Comparison of ENCODE assay signal across 8 mouse cellular contexts in genomic region chr1:38969116-38969515, GRCm38 (mm10).
"Had no signal": no experiment of that assay in that cellular context is flagged by ENCODE, and none has a peak within 500 bp of the region (broad histone marks: within the 10 kb centered on the region; RNA-seq: fewer than 3 reads in every experiment).

No protein-coding gene starts in this region.

- DNase-seq: kidney, postnatal 14 days; kidney, postnatal 4 days; left cerebral cortex, postnatal 4 days; lung, adult 18-20 months; lung, postnatal 10 days; lung, postnatal 36 days; thymus, adult 18-20 months; thymus, postnatal 36 days had no signal
